Mouse (Mus musculus): ENCODE results near the gene Ap1s3.

DNA sequence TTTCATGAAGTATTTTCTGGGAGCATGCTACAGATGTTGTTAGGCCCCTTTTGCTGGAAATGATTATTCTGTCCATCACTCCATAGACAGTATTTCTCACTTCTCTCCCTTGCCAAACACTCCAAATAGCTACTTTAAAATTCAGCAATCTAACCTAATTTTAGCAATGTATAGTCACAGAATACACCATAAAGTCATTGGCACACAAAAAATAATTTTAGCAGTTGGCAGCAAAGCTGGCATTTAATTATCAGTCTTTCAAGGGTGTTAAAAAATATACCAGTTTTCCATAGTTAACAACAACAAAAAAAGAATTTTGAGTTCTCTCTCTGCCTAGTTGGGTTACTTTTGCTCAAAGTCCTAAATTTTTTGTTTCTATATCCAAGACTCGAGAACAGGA, 14.4 kb downstream of the Ap1s3 start:
- no peak for TF ChIP-seq CTCF (IDR thresholded peaks at IDR 0.05; ENCODE audit: low read depth)
- no peak for TF ChIP-seq EP300 (IDR thresholded peaks at IDR 0.05; ENCODE audit: low read depth)

Measured in liver, postnatal 0 days (tissue).